Mouse (Mus musculus) cerebellum, postnatal 36 days (tissue): ENCODE data around the gene Pheta1.

Source experiments
- DNase-seq, 2 experiments: peaks; one replicate each; pipeline ENCODE4 v3.0.0; 2021 to 2022; ENCODE audit warnings: mixed read lengths in 2 of 2

Pheta1 gene

DNA sequence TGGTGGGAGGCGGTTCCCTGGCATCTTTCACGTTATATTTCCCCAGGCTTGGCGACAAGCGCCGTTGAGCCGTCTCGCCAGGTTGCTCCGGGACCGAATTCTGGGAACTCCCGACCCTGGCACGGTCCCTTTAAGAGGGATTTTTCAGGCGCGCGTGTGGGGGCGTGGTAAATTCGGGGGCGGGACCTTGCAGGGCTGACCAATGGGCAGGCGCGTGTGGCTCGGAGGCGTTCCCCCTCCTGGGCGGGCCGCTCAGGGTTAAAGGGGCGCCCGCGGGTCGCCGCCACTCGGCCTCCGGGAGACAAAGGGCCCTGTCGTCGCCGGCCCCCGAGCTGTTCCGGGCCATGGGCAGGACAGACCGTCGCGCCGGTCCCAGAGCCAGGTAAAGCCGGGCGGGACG, at the start of gene Pheta1:
Gene Pheta1, plus strand, starts transcription at position 242 of the 400 bp plus-strand sequence.
- peak; percentile 91 to 93 for DNase-seq

DNA sequence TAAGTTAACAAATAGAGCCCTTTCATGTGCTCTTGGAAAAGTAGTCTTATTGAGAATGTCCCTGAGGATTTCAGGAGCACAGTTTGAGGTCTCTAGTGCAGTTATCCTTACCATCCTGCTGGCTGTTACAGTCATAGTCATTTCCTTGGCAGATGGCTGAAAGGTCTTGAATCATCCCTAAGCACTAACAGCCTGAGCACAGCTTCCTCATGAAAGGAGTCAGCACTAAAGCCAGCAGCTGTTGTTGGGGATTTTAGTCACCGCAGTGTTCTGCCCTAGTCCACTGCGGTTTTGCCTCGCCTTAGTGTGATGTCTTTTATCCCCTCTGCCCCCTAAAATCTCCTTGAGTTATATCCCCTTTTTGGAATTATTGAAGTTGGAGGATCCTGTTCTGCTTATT, 41.6 kb upstream of the Pheta1 start:
- peak in 1 of 2 experiments; percentile 24 for DNase-seq

DNA sequence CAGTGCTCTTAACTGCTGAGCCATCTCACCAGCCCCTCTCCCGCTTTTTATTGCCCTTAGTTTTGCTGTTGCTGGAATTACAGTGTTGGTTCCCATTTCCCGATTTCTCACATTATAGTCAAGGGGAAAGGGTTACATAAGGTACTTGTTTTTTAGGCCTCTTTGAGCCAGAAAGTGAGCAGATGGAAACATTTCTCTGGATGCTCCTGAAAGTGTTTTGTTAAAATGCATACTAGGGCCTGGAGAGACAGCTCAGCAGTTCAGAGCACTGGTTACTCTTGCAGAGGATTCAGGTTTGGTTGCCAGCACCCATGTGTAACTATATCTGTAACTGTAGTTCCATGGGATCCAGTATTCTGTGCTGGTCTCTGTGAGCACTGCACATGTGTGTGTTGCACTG, 40.6 kb upstream of the Pheta1 start:
- no peak for DNase-seq

DNA sequence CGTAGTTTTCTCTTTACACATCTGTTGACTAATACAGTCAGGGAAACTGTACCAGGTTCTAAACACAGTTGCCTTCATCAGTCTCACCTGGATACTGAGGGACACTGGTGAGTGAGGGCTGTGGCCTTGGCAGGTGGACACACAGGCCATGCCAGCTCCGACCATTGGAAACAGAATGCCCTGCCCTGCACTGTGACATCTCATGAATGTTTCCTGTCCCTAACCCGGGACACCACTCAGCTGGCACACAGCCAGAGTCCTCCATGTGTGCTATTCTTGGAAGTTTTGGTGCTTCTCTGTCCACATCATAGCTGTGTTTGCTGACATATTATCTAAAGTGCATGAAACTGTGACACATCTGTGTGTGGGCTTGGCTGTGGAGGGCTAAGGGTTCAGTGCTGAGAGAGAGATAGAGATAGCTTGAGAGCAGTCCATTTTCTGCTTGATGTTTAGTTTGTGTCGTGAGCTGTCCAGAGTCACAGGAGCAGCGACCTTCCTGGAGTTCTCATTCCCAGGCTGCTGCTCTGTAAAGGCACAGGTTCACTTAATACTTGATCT, 39.0 kb upstream of the Pheta1 start:
- peak; percentile 37 to 52 for DNase-seq

DNA sequence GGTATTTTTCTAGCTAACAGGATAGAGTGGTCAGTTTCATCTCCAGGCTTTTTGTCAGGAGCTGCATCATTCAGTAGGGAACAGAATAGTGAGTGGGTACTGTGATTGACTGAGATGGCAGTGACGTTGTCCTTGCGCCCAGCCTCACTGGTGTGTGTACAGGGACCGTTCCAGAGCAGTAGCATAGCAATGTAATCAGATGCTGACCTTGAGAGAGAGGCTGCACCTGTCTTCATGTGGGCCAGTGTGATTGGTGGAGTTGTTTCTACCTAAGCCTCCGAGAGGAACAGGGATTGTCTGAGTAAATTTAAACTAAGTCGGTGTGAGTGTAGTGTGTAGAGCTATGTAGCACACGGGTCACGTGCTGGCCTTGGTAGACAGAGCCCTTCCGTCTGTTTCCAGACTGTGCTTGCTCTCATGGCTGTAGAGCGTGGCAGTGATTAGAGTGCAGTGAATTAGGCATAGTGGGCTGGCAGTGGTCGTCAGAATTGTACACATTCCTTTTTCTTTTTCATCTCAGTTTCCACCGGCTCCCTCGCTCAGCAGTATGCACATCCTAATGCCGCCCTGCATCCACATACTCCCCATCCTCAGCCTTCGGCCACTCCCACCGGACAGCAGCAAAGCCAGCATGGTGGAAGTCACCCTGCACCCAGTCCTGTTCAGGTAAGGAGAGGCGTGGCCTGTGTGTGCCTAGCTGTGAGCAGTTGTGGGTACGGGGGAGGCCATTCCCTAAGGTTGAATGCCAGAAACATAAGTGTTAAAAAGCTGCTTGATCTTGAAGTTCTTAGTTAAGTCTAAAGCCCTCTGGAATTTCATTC, 38.2 kb upstream of the Pheta1 start:
- DNase-seq = peak; percentile 9 to 11

DNA sequence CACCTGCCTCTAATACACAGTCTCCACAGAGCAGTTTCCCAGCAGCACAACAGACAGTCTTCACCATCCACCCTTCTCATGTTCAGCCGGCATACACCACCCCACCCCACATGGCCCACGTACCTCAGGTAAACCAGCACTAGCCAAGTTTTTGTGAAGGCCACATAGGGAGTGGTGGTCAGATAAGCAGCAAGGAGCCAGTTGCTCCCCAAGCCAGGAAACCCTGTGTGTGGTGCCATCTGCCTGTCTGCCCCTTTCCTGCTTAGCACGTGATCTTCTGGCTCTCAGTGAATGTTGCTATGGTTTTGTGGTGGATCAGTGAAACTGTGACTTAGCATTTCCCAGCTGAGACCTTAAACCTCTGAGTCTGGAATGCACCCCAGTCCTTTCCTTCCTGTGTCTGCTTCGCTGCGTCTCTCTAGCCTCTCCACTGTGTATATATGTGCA, 37.3 kb upstream of the Pheta1 start:
- DNase-seq = peak; percentile 43 to 44

DNA sequence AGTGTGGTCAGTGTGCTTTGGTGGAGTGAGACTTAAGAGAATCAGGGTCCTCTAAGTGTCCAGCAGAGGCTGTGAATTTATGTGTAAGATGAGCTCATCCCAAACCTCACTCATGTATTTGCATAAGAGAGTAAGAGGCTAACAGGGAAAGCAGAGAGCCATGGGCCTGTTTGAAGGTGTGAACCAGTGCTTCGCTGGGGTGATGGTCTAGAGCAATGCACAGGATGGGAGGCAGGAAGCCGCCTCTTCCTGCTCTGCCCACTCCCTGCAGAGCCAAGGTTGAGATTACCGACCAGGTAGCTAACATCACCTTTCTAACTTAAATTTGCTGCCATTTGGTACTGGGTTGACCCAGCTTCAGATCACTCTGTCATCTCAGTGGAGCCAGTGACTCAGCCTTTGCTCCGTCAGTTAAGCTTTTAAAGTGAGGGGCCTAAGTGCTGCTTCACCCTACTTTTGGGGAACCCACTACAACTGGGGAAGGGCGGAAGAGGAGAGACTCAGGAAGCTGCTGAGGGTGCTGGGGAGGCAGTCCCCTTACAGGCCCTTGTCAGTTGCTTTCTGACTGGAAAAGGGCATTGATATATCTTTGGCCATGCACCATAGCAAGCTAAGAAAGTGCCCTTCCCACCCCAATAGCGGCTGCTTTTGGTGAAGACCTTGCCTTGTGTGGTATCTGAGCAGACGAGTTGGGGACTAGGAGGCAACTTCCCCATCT, 36.1 kb upstream of the Pheta1 start:
- DNase-seq = no peak

DNA sequence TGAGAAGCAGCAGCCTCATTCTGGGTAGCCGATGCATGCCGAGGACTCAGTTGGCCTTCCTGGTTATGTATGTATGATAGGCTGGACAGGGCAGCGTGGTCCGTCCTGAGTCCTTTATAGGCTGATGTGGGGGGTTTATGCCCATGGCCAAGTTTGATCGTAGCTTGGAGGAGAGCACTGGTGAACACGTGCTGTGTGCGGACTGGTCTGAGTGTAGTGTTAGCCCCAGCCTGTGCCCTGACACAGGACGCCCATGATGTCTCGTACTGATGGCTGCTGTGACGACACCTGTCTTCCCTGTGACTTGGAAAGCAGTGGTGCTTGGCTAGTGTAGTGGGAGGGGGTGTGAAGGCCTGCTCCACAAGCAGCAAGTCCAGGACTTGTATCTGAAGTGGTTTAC, 35.0 kb upstream of the Pheta1 start:
- no peak for DNase-seq

DNA sequence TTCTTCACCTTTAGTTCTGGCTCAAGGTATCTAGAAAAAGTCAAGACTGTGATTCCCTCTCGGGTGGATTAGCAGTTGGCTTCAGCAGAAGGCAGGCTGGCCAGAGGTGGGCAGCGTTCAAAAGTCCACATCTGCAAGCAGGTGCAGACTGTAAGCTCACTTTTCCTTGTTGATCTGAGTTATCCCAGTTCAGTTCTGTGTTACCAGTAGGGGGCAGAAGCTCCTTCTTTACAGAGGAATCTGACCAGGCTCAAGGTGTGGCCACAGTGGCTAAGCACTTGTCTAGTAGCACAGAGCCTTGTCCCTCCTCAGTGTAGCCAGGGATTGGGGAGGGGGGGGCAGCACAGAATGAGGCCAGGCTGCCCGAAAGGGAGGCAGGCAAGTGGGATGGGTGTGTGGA, 33.7 kb upstream of the Pheta1 start:
- DNase-seq = peak; percentile 63 to 78

DNA sequence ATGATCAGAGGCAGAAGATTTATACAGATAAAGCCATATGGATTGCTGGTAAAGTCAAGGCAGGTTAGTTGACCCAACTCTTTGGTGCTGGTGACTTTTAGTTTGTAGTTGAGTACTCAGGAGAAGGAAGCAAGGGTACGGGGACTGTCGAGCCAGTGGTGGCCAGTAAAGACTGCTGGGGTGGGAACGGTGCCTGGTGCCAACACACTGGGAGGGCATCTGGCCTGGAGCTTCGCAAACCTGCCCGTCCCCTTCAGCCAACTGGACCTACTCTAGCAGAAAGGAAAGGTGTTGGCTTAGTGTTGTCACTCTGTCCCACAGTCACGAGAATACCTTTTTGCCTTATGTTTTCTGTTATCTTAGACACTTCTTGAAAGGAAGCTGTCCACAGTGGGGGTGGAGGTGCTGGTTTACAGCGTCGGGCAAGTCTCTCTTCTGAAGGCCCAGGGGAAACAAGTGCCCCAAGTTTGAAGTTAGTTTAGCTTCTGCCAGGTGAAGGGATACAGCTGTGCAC, 32.9 kb upstream of the Pheta1 start:
- peak in 1 of 2 experiments; percentile 20 for DNase-seq

DNA sequence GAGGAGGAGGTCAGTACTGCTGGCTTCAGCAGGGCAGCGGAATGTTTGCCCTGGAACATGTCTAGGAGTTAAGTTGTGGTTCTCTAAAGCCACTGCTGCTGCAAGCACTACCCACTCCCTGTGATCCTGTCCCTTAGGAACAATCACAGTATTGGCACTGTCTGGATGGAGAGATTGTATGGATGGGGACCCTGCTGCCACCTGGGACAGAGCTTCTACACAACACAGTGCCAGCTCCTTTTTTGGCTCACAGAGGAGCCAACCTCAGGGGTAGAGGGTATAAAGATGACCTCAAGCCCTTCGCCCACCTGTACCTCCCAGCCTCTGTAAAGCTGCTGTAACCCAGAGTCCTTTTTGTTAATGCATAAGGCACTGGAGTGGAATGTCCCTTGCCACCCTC, 32.2 kb upstream of the Pheta1 start:
- DNase-seq = peak in 1 of 2 experiments; percentile 3

DNA sequence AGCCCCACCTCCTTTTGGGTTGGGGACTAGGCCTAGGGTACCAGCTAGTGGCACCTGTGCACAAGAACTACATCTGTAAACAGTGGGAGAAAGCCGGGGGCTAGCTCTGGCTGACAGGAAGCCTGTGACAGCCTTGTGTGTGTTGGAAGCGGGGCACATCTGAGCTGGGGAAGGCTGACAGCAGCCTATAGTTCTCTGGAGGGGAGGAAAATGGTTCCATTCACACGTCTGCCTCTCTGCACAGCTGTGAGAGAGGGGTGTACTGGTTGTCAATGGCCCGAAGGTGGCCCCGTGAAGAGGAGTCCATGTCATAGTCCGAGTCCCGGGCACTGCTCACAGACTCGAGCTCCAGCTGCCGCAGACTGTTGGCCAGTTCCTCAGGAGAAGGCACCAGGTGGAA, 31.2 kb upstream of the Pheta1 start:
- DNase-seq = no peak

DNA sequence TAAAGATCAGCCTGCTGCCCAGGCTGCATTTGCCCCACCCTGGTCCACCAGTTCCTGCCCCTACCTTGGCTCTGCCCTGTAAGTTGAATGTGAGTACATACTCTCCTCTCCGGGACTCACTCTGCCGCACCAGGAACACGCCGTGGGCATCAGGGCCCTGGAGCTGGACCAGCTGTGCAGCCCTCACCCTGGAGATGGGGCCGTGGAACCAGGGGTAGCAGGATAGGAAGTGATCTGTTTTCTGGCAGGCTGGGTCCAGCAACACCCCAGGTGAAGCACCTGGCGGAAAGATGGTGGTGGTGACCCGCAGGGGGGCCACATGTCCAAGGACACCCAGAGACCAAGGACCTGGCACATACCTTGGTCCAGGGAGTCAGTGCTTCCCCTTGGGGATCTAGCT, 30.4 kb upstream of the Pheta1 start:
- no peak for DNase-seq

DNA sequence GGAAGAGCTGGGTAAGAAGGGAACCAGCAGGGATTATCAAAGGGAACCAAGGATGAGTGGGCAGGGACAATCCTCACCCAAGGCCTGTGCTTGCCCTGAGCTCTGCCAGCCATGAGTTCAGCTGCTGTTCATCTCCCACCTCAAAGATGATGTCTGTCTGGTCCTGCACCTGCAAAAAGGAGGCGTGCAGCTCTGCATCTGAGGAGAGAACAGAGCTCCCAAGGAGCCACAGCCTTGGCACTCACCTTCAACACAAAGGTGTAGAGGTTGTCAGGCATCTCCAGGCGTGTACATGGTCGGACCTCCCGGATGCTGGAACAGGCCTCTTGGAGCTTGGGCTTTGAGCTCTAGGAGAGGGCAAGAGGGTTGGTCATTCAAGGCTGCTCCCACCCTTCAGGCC, 29.9 kb upstream of the Pheta1 start:
- DNase-seq = peak in 1 of 2 experiments; percentile 3

DNA sequence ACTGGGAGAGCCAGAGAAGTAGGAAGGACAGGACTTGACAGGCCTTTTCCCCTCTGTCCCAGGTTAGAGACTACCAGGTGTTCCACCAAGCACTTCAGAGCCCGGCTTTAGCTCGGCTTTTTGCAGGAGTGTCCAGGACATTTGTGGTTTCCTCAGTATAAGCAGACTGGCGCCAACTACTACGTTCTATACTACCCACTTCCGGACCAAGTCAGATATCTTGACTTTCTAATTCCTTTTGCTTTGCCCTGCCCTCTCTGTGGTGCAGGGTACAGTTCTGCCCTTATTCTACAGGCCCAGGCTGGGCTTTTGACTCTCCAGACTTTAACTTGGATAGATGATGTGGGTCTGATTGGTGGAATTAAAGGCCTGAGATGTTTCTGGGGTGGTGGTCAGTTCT, 29.2 kb upstream of the Pheta1 start:
- no peak for DNase-seq

DNA sequence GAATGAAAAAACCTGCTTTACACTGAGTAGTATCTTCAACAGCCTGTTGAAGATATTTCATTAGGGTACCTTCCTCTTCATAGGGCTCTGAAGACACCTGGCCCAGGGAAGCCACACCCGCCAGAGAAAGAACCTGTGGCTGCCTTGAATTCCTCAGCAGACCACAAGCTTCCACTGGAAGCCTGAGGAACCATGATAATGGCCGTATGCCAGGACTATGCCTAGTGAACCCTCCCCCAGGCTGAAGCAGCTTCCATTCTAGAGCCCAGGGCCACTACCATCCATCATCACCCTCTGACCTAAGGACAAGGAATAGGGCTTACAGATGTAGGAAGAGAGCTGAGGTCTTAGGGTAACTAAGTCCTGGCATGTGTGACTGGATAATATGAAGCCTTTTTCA, 28.6 kb upstream of the Pheta1 start:
- DNase-seq = no peak

DNA sequence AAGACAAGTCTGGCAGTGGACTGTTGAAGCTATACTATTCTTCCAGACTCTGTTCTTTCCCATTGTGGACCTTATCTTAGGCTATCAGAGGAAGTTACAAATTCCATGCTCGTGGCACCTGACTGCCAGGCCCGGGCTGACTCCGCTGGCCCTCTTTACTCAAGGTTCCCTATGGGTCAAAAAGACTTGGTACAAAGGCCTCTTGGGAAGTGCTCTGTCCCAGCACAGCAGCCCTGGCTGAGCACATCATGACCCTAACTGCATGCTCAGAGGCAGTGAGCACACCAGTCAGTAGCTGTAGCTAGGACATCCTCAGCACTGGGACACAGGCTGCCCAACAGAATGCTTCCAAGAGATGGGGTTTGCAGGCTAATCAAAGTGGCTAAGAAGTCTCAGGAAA, 28.1 kb upstream of the Pheta1 start:
- DNase-seq = no peak

DNA sequence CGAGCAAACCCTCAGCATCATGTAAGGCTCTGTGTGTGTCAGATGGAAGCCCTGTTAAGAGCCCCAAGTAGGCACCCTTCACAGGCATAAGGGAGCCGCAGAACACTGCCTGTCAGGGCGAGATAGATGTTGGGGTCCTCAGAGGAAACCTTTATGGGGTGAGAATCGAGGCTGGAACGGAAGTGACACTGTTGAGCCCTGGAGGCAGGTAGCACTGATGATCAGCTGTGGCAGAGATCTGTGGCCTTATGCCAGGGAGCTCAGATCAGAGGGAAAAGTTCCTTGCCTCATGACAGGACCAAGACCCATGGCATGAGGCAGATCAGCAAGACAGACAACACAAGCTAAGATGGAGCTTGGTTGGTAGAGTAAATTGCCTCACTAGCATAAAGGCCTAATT, 27.7 kb upstream of the Pheta1 start:
- DNase-seq = peak; percentile 4 to 9

DNA sequence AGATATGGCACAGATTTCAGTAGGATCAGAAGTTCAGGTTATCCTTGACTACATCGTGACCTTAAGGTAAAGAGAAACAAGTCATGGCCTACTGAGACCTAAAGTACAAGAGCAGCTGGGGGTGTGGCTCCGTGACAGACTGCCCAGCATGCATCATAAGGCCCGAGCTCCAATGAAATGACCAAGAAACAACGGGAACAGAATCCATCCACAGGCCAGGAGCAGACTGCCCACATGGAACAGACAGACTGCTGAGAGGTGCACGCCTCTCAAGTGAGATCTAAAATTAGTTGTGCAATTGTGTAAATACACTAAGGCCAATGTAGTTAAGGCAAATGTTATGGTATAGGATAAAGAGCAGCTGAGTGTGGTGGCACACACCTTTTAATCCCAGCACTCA, 27.2 kb upstream of the Pheta1 start:
- DNase-seq = peak; percentile 48

DNA sequence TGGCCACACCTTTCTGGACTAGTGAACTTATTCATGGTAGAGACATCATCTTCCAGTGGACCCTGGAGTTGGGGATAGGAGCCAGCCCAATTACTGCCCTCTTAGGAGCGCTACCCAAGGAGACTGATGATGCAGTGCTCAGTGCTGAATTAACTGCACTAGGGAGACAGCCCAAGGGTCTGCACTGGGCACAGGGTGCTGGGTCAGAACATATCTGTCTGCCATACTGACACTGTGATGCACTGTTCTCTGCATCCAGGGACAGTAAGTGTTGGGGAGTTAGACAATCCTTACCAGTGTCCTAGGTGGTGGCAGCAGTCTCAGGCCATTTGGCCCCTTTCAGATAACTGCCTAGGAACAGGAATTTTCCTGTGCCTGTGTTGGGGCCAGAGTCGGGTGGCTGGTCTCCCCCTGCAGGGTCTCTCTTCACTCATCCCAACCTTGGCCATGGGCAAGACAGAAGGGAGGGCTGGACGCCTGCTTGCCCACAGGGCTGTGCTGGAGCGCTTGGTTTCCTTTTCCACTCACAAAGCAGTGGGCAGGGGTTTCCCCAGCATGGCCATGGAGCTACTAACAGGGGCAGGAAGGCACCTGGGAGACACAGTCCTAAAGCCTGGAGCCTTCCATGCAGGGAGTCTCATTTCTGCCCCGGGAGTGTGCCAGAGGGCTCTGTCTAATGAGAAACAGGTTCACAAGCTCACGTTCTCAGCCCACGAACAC, 25.8 kb upstream of the Pheta1 start:
- peak; percentile 21 to 26 for DNase-seq

DNA sequence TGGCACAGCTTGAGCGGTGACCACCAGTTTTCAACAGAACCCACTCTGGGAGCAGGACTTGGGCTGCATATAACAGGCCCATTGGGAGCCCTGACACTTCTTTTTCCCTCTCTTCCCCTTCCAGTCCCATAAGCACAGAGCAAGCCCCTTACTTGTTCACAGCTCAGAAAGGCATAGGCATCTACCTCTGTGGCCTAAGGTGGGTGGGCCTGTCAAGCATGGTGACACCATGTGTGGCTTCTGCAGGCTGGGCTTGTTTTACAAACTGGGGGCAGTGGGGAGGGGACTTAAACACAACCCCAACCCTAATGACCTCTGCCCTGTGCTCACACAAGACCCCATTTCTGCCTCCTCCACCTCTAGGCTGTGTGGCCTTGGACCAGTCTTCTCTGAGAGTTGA, 25.1 kb upstream of the Pheta1 start:
- DNase-seq = no peak

DNA sequence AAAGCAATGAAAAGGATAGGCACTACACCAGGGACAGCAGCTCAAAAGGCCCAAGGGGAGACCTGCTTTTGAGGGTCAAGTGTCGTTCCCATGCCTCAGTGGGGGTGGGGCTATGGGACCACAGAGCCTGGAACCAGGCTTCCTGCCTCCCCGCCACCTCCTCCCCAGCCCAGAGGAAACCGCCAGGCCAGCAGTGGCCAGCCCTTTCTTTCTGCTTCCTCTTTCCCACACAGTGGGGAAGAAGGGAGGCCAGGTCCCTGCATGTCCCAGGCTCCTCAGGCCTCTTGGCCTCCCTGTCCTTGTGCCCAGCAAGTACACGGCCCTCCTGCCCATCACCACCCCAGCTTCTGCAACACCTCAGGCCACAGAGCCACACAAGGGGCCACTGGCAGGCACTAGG, 24.7 kb upstream of the Pheta1 start:
- DNase-seq = peak in 1 of 2 experiments; percentile 10

DNA sequence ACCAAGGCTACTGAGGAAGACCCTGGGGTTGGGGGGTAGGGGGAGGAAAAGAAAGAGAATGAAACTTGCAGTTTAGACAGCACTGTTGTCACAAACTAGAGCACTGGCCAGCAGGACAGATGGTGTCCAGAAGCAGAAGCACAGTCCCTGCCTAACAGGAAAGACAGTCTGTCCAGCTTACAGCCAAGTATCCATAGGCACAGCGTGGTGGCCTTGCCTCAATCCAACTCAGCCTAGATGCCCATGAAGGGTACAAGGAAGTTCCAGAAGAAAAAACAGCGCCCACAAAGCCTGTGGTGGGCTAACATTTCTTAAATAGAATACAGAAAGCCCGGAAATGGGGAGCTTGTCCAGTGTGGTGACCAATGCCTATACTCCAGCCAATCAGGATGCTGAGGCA, 23.2 kb upstream of the Pheta1 start:
- peak in 1 of 2 experiments; percentile 45 for DNase-seq
